ENCODE assay signal across 14 mouse cellular contexts in genomic region chr7:126948626-126949025, GRCm38 (mm10). TPM values are rescaled to one million over a fixed set of nuclear protein-coding genes. Genes with fewer than 3 reads are reported as not detected.
DNase-seq lines count a peak whose midpoint lies in the region; ATAC-seq and TF ChIP-seq lines count a peak whose summit lies in the region.
"Had no signal": no experiment of that assay in that cellular context is flagged by ENCODE, and none has a peak within 500 bp of the region (broad histone marks: within the 10 kb centered on the region; RNA-seq: fewer than 3 reads in every experiment).

No protein-coding gene starts in this region.

- no peaks in the 10 kb centered on the region for H3K9me3 ChIP-seq in forebrain, embryonic 12.5 days
- no peaks in the 10 kb centered on the region for H3K9me3 ChIP-seq in hindbrain, embryonic 14.5 days (ENCODE audit: control insufficient read depth, low read length)
- H3K9me3 ChIP-seq in midbrain, postnatal 0 days (ENCODE audit: low read length) = no peaks in the 10 kb centered on the region

- peak overlapping the region; percentile 67 for H3K4me3 ChIP-seq in layer of hippocampus, adult 2 months
- H3K4me3 ChIP-seq in forebrain, embryonic 12.5 days (replicated peaks) = peak overlapping the region; percentile 50
- H3K4me3 ChIP-seq in hindbrain, embryonic 14.5 days (replicated peaks; ENCODE audit: low read length) = peak overlapping the region; percentile 56
- peak overlapping the region; percentile 63 for H3K4me3 ChIP-seq in midbrain, postnatal 0 days (ENCODE audit: low read depth, low read length)

- H3K9ac ChIP-seq in forebrain, embryonic 12.5 days = peak overlapping the region; percentile 68; the same call in 1 of the 2 replicates
- H3K9ac ChIP-seq in hindbrain, embryonic 14.5 days = peak overlapping the region; percentile 78
- peak overlapping the region; percentile 86 for H3K9ac ChIP-seq in midbrain, postnatal 0 days (replicated peaks; ENCODE audit: low read length, poor library complexity, severe bottlenecking)
- H3K9ac ChIP-seq: liver, postnatal 0 days had no signal

- H3K4me2 ChIP-seq in forebrain, embryonic 12.5 days = peak overlapping the region; percentile 95
- H3K4me2 ChIP-seq in hindbrain, embryonic 14.5 days (replicated peaks) = peak overlapping the region; percentile 94
- peak overlapping the region; percentile 95 for H3K4me2 ChIP-seq in midbrain, postnatal 0 days (ENCODE audit: low read depth, low read length, poor library complexity, severe bottlenecking)

- 83% methylated on average over 10 of the region's 10 CpGs for WGBS in forebrain, embryonic 12.5 days
- 73% methylated on average over 10 of the region's 10 CpGs for WGBS in hindbrain, embryonic 14.5 days
- 69% methylated on average over 10 of the region's 10 CpGs for WGBS in midbrain, postnatal 0 days

- peaks cover 34% of the 10 kb centered on the region for H3K4me1 ChIP-seq in forebrain, embryonic 12.5 days
- peaks cover 41% of the 10 kb centered on the region for H3K4me1 ChIP-seq in hindbrain, embryonic 14.5 days (replicated peaks; ENCODE audit: control insufficient read depth, insufficient read depth, low read length)
- H3K4me1 ChIP-seq in midbrain, postnatal 0 days (ENCODE audit: insufficient read depth, low read length) = peaks cover 19% of the 10 kb centered on the region

- H3K27me3 ChIP-seq in forebrain, embryonic 12.5 days = peaks cover 52% of the 10 kb centered on the region
- no peaks in the 10 kb centered on the region for H3K27me3 ChIP-seq in hindbrain, embryonic 14.5 days (ENCODE audit: control insufficient read depth, insufficient read depth, low read length)
- H3K27me3 ChIP-seq in midbrain, postnatal 0 days (ENCODE audit: insufficient read depth, low read length) = no peaks in the 10 kb centered on the region
- H3K27me3 ChIP-seq: CH12.LX had no signal

- peaks cover 21% of the 10 kb centered on the region for H3K36me3 ChIP-seq in forebrain, embryonic 12.5 days (replicated peaks)
- peaks cover 40% of the 10 kb centered on the region for H3K36me3 ChIP-seq in hindbrain, embryonic 14.5 days (replicated peaks; ENCODE audit: control insufficient read depth, insufficient read depth)
- H3K36me3 ChIP-seq in midbrain, postnatal 0 days (ENCODE audit: insufficient read depth, low read length) = peaks cover 26% of the 10 kb centered on the region

- no peak for ATAC-seq in forebrain, embryonic 12.5 days (ENCODE audit: low FRiP score)
- no peak for ATAC-seq in hindbrain, embryonic 14.5 days (ENCODE audit: low FRiP score)
- ATAC-seq in midbrain, postnatal 0 days (ENCODE audit: low FRiP score) = no peak
- ATAC-seq: liver, postnatal 0 days had no signal

- no peak for TF ChIP-seq CTCF in layer of hippocampus, adult 2 months (conservative IDR thresholded peaks at IDR 0.05)
- no peak for TF ChIP-seq CTCF in midbrain, postnatal 0 days (IDR thresholded peaks at IDR 0.05)

- peak overlapping the region; percentile 96 for H3K27ac ChIP-seq in layer of hippocampus, adult 2 months
- H3K27ac ChIP-seq in forebrain, embryonic 12.5 days = peak overlapping the region; percentile 81
- peak overlapping the region; percentile 94 for H3K27ac ChIP-seq in hindbrain, embryonic 14.5 days
- H3K27ac ChIP-seq in midbrain, postnatal 0 days (ENCODE audit: low read depth, low read length) = peak overlapping the region; percentile 95

- DNase-seq in layer of hippocampus, adult 2 months (ENCODE audit: low spot score in 2 of 2) = no peak
- DNase-seq in layer of hippocampus, adult 9-11 months = no peak
- no peak for DNase-seq in hindbrain, embryonic 14.5 days (ENCODE audit: low spot score)
- DNase-seq in midbrain, postnatal 0 days (ENCODE audit: low spot score) = no peak
- DNase-seq in thymus, adult 18-20 months = no peak
- DNase-seq in layer of hippocampus, postnatal 10 days (ENCODE audit: low spot score in 2 of 2) = no peak
- DNase-seq in T-cell, adult 2 months (ENCODE audit: low spot score) = no peak
- DNase-seq: adrenal gland, adult 8-10 months; gastrocnemius, postnatal 25 days; liver, postnatal 0 days had no signal

RNA-seq across cellular contexts. Expression of gene Asphd1, which starts 0.8 kb away (rescaled TPM):
- total RNA-seq in layer of hippocampus, adult 2 months (2021) = 10 to 100 TPM; 31.7 to 36.1 TPM
- polyA plus RNA-seq in forebrain, embryonic 12.5 days (2016; fragmentation: Nextera tagmentation; extraction: Ambion mirVana) = 1.5 TPM in 2 replicates
- polyA plus RNA-seq in hindbrain, embryonic 14.5 days (2014; fragmentation: Nextera tagmentation; extraction: Ambion mirVana) = 8.0 and 10.9 TPM in 2 replicates
- total RNA-seq in midbrain, postnatal 0 days (2014; rRNA removed) = 32.3 and 44.5 TPM in 2 replicates
- 16.2 and 17.6 TPM in 2 replicates for polyA plus RNA-seq in midbrain, postnatal 0 days (2015; fragmentation: Nextera tagmentation; extraction: Ambion mirVana)
- total RNA-seq in layer of hippocampus, postnatal 10 days (2021) = 10 to 100 TPM; 35.6 to 46.1 TPM
- total RNA-seq: gastrocnemius, postnatal 25 days; megakaryocyte-erythroid progenitor cell, adult 5-6 weeks had no signal
- polyA plus RNA-seq: heart, embryonic 16.5 days; liver, postnatal 0 days had no signal

RNA-seq across cellular contexts. Expression of gene Sez6l2, which starts 1.7 kb away (rescaled TPM):
- total RNA-seq in layer of hippocampus, adult 2 months (2021) = 100 to 1,000 TPM; 439 to 458 TPM
- 8.6 and 10.5 TPM in 2 replicates for polyA plus RNA-seq in forebrain, embryonic 12.5 days (2016; fragmentation: Nextera tagmentation; extraction: Ambion mirVana)
- polyA plus RNA-seq in hindbrain, embryonic 14.5 days (2014; fragmentation: Nextera tagmentation; extraction: Ambion mirVana) = 68.9 and 70.1 TPM in 2 replicates
- 235 and 283 TPM in 2 replicates for total RNA-seq in midbrain, postnatal 0 days (2014; rRNA removed)
- polyA plus RNA-seq in midbrain, postnatal 0 days (2015; fragmentation: Nextera tagmentation; extraction: Ambion mirVana) = 66.2 and 72.8 TPM in 2 replicates
- total RNA-seq in layer of hippocampus, postnatal 10 days (2021) = 100 to 1,000 TPM; 273 to 305 TPM

RNA-seq across cellular contexts. Expression of gene Kctd13, which starts 19.9 kb away (rescaled TPM):
- total RNA-seq in layer of hippocampus, adult 2 months (2021) = 100 to 1,000 TPM; 164 to 166 TPM
- polyA plus RNA-seq in forebrain, embryonic 12.5 days (2016; fragmentation: Nextera tagmentation; extraction: Ambion mirVana) = 45.3 and 46.4 TPM in 2 replicates
- 102 and 104 TPM in 2 replicates for polyA plus RNA-seq in hindbrain, embryonic 14.5 days (2014; fragmentation: Nextera tagmentation; extraction: Ambion mirVana)
- total RNA-seq in midbrain, postnatal 0 days (2014; rRNA removed) = 129 and 150 TPM in 2 replicates
- polyA plus RNA-seq in midbrain, postnatal 0 days (2015; fragmentation: Nextera tagmentation; extraction: Ambion mirVana) = 166 and 167 TPM in 2 replicates
- total RNA-seq in layer of hippocampus, postnatal 10 days (2021) = 100 to 1,000 TPM; 151 to 152 TPM

RNA-seq across cellular contexts. Expression of gene Tmem219, which starts 25.9 kb away (rescaled TPM):
- 10 to 100 TPM; 21.4 to 23.3 TPM for total RNA-seq in layer of hippocampus, adult 2 months (2021)
- 23.0 and 25.3 TPM in 2 replicates for polyA plus RNA-seq in forebrain, embryonic 12.5 days (2016; fragmentation: Nextera tagmentation; extraction: Ambion mirVana)
- polyA plus RNA-seq in hindbrain, embryonic 14.5 days (2014; fragmentation: Nextera tagmentation; extraction: Ambion mirVana) = 28.0 and 29.3 TPM in 2 replicates
- total RNA-seq in midbrain, postnatal 0 days (2014; rRNA removed) = 22.8 and 24.7 TPM in 2 replicates
- polyA plus RNA-seq in midbrain, postnatal 0 days (2015; fragmentation: Nextera tagmentation; extraction: Ambion mirVana) = 36.4 and 38.2 TPM in 2 replicates
- 10 to 100 TPM; 23.6 to 28.3 TPM for total RNA-seq in layer of hippocampus, postnatal 10 days (2021)

RNA-seq across cellular contexts. Expression of gene Cdipt, which starts 27.1 kb away (rescaled TPM):
- 100 to 1,000 TPM; 155 to 167 TPM for total RNA-seq in layer of hippocampus, adult 2 months (2021)
- 78.9 and 79.6 TPM in 2 replicates for polyA plus RNA-seq in forebrain, embryonic 12.5 days (2016; fragmentation: Nextera tagmentation; extraction: Ambion mirVana)
- polyA plus RNA-seq in hindbrain, embryonic 14.5 days (2014; fragmentation: Nextera tagmentation; extraction: Ambion mirVana) = 110 and 118 TPM in 2 replicates
- total RNA-seq in midbrain, postnatal 0 days (2014; rRNA removed) = 193 and 244 TPM in 2 replicates
- 142 and 157 TPM in 2 replicates for polyA plus RNA-seq in midbrain, postnatal 0 days (2015; fragmentation: Nextera tagmentation; extraction: Ambion mirVana)
- total RNA-seq in layer of hippocampus, postnatal 10 days (2021) = 100 to 1,000 TPM; 129 to 149 TPM
